Mouse (Mus musculus): ENCODE measurements around the gene Limch1. TPM values are rescaled to one million over a fixed set of nuclear protein-coding genes. Genes with fewer than 3 reads are reported as not detected.

Gene Limch1
- total and polyA plus RNA-seq, 3 experiments = 0.05 TPM; not detected in 2

DNA sequence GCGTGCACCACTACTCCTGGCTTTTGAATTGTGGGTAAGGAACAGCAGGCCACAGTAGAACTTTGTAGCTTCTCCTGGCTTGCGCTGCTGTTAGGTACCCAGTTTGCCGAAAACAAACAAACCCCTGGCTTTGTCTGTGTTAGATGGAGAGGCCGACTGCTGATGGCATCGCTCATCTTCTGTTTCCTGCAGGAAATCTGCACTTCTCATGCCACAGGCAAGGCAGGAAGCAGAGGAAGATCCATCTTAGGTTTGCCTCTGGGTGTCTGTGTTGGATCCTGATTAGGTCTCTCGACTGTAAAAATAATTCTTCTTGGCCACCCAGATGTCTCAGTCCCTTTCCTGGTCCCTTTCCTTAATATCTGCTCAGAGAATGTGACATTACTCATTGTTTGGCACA lies 51.7 kb downstream of the Limch1 start:
- no peak overlapping the region for H3K27ac ChIP-seq (ENCODE audit: insufficient read depth, low read depth)
- in situ Hi-C loops (cut with MboI; ENCODE audit: low pct_ligation_motif_present, low pct_unique_long_range_greater_than_20kb, low sequenced_read_pairs) (no loop called here), dilution Hi-C loops (cut with MboI; ENCODE audit: extremely low pct_ligation_motif_present, extremely low pct_unique_long_range_greater_than_20kb, low sequenced_read_pairs) (no loop called here)
- no peaks in the 10 kb centered on the region for H3K79me2 ChIP-seq (replicated peaks; ENCODE audit: control insufficient read depth, extremely low read depth, insufficient read depth, poor library complexity, severe bottlenecking)
- no peak overlapping the region for H3K4me2 ChIP-seq (ENCODE audit: insufficient read depth, low read depth, poor library complexity, severe bottlenecking)
- no peak overlapping the region for H3K9ac ChIP-seq (ENCODE audit: insufficient read depth, low read depth)
- TF ChIP-seq UBTF (IDR thresholded peaks at IDR 0.05; ENCODE audit: low read depth, low read length) (no peak), NELFE (IDR thresholded peaks at IDR 0.05; ENCODE audit: low read depth, low read length) (no peak), MAX (IDR thresholded peaks at IDR 0.05; ENCODE audit: low read length) (no peak), MYC (IDR thresholded peaks at IDR 0.05; ENCODE audit: low read depth, low read length) (no peak), USF2 (conservative IDR thresholded peaks at IDR 0.05; ENCODE audit: low read depth, low read length) (no peak), JUN (IDR thresholded peaks at IDR 0.05; ENCODE audit: insufficient read depth, low read depth, low read length) (no peak), ZKSCAN1 (IDR thresholded peaks at IDR 0.05; ENCODE audit: borderline replicate concordance, low read depth, low read length) (no peak), NRF1 (IDR thresholded peaks at IDR 0.05; ENCODE audit: low read depth, low read length) (no peak), RCOR1 (conservative IDR thresholded peaks at IDR 0.05; ENCODE audit: low read depth, low read length) (no peak), ZC3H11A (IDR thresholded peaks at IDR 0.05; ENCODE audit: low read depth, low read length) (no peak), ZMIZ1 (IDR thresholded peaks at IDR 0.05; ENCODE audit: low read depth, low read length) (no peak), TBP (conservative IDR thresholded peaks at IDR 0.05; ENCODE audit: low read depth, low read length) (no peak), IRF4 (IDR thresholded peaks at IDR 0.05; ENCODE audit: low read depth, low read length) (no peak), POLR2AphosphoS2 (IDR thresholded peaks at IDR 0.05; ENCODE audit: low read depth, low read length) (no peak), MXI1 (IDR thresholded peaks at IDR 0.05; ENCODE audit: low read depth, low read length) (no peak), GABPA (IDR thresholded peaks at IDR 0.05; ENCODE audit: insufficient replicate concordance, low read depth, low read length) (no peak), HCFC1 (IDR thresholded peaks at IDR 0.05; ENCODE audit: low read depth, low read length) (no peak), SIN3A (IDR thresholded peaks at IDR 0.05; ENCODE audit: low read length) (no peak), TCF12 (IDR thresholded peaks at IDR 0.05; ENCODE audit: low read depth, low read length) (no peak), ZNF384 (IDR thresholded peaks at IDR 0.05; ENCODE audit: low read depth, low read length) (no peak)
- H3K27me3 ChIP-seq (replicated peaks) = no peaks in the 10 kb centered on the region
- DNase-seq (ENCODE audit: extremely low read depth) = no peak
- no peaks in the 10 kb centered on the region for H3K36me3 ChIP-seq (replicated peaks in 1 of 2; ENCODE audit: control insufficient read depth in 1 of 2, insufficient read depth in 1 of 2, low read length in 1 of 2)
- no peaks in the 10 kb centered on the region for H3K4me1 ChIP-seq (ENCODE audit: control insufficient read depth in 1 of 2, insufficient read depth in 2 of 2)
- H3K9me3 ChIP-seq (replicated peaks; ENCODE audit: low read length) = no peaks in the 10 kb centered on the region
- no peak overlapping the region for H3K4me3 ChIP-seq (replicated peaks in 1 of 3; ENCODE audit: low read depth in 2 of 3, low read length in 2 of 3, poor library complexity in 1 of 3)

DNA sequence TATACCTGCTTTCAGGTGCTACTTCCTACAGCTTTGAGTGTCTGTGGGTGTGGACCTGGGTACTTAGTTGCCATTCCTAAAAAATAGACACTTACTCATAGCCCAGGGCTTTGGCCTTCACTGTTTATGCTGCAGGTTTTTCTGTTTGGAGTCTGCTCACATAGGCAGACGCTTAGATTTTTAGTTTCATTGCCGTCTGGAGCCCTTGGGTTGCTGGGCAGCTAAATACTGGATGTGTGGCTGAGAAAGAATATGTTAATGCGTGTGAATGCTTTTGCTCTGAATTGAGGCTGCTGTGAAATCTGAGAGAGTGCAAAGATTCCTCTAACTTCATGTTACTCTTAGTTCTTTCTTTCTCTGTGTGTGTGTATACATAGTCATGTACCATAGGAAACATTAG lies 52.5 kb downstream of the Limch1 start:
- Histone ChIP-seq H3K4me2 (ENCODE audit: insufficient read depth, low read depth, poor library complexity, severe bottlenecking) (no peak overlapping the region), H3K36me3 (replicated peaks in 1 of 2; ENCODE audit: control insufficient read depth in 1 of 2, insufficient read depth in 1 of 2, low read length in 1 of 2) (no peaks in the 10 kb centered on the region), H3K4me1 (ENCODE audit: control insufficient read depth in 1 of 2, insufficient read depth in 2 of 2) (no peaks in the 10 kb centered on the region), H3K9me3 (replicated peaks; ENCODE audit: low read length) (no peaks in the 10 kb centered on the region), H3K79me2 (replicated peaks; ENCODE audit: control insufficient read depth, extremely low read depth, insufficient read depth, poor library complexity, severe bottlenecking) (no peaks in the 10 kb centered on the region), H3K27ac (ENCODE audit: insufficient read depth, low read depth) (no peak overlapping the region), H3K4me3 (replicated peaks in 1 of 3; ENCODE audit: low read depth in 2 of 3, low read length in 2 of 3, poor library complexity in 1 of 3) (no peak overlapping the region), H3K27me3 (replicated peaks) (no peaks in the 10 kb centered on the region), H3K9ac (ENCODE audit: insufficient read depth, low read depth) (no peak overlapping the region)
- DNase-seq (ENCODE audit: extremely low read depth) = no peak
- in situ Hi-C loops (cut with MboI; ENCODE audit: low pct_ligation_motif_present, low pct_unique_long_range_greater_than_20kb, low sequenced_read_pairs) = no loop called here
- TF ChIP-seq MYC (IDR thresholded peaks at IDR 0.05; ENCODE audit: low read depth, low read length) (no peak), BHLHE40 (IDR thresholded peaks at IDR 0.05; ENCODE audit: low read depth, low read length) (no peak), ZKSCAN1 (IDR thresholded peaks at IDR 0.05; ENCODE audit: borderline replicate concordance, low read depth, low read length) (no peak), USF1 (IDR thresholded peaks at IDR 0.05; ENCODE audit: low read depth, low read length) (no peak), RCOR1 (conservative IDR thresholded peaks at IDR 0.05; ENCODE audit: low read depth, low read length) (no peak), CHD1 (IDR thresholded peaks at IDR 0.05; ENCODE audit: low read depth, low read length) (no peak), MXI1 (IDR thresholded peaks at IDR 0.05; ENCODE audit: low read depth, low read length) (no peak), ETS1 (conservative IDR thresholded peaks at IDR 0.05; ENCODE audit: low read depth, low read length) (no peak), UBTF (IDR thresholded peaks at IDR 0.05; ENCODE audit: low read depth, low read length) (no peak), IRF4 (IDR thresholded peaks at IDR 0.05; ENCODE audit: low read depth, low read length) (no peak), MEF2A (IDR thresholded peaks at IDR 0.05; ENCODE audit: borderline replicate concordance, low read depth, low read length) (no peak), E2F4 (IDR thresholded peaks at IDR 0.05; ENCODE audit: insufficient replicate concordance, low read depth, low read length) (no peak)
- dilution Hi-C loops (cut with MboI; ENCODE audit: extremely low pct_ligation_motif_present, extremely low pct_unique_long_range_greater_than_20kb, low sequenced_read_pairs) = no loop called here
